Mouse (Mus musculus): ENCODE measurements around the gene Cd300ld2. TPM values are rescaled to one million over a fixed set of nuclear protein-coding genes. Genes with fewer than 3 reads are reported as not detected.
"Not testable (repeated sequence)": the region's sequence is repeated elsewhere in the genome, so short reads cannot be mapped to it uniquely, and the experiment has no call there.

Gene Cd300ld2
- polyA plus RNA-seq, 1 experiment from 2014 or later: not detected

- not testable (repeated sequence) for H3K27me3 ChIP-seq (ENCODE audit: control insufficient read depth, insufficient read depth, low read depth, low read length); H3K4me3 ChIP-seq (ENCODE audit: low read length); ATAC-seq (ENCODE audit: low read depth); H3K9ac ChIP-seq (ENCODE audit: low read length); H3K4me1 ChIP-seq (replicated peaks; ENCODE audit: control insufficient read depth, insufficient read depth, low read length); H3K27ac ChIP-seq (ENCODE audit: low read length); H3K4me2 ChIP-seq (ENCODE audit: low read depth, low read length); H3K9me3 ChIP-seq (ENCODE audit: control insufficient read depth, low read length); H3K36me3 ChIP-seq (ENCODE audit: control insufficient read depth, insufficient read depth, low read length)
- no CpG with 5 or more reads among the region's 6 CpGs for WGBS
These were observed 21.7 kb upstream of the Cd300ld2 start, which contains the start of gene Cd300ld5 for GRCm38 (mm10) chr11:115037669-115038068. Cd300ld5 (minus strand) TSS chr11:115037769.

- H3K4me1 ChIP-seq (replicated peaks; ENCODE audit: control insufficient read depth, insufficient read depth, low read length); ATAC-seq (ENCODE audit: low read depth); H3K27ac ChIP-seq (ENCODE audit: low read length); H3K4me3 ChIP-seq (ENCODE audit: low read length); H3K27me3 ChIP-seq (ENCODE audit: control insufficient read depth, insufficient read depth, low read depth, low read length); H3K9me3 ChIP-seq (ENCODE audit: control insufficient read depth, low read length); H3K36me3 ChIP-seq (ENCODE audit: control insufficient read depth, insufficient read depth, low read length); H3K9ac ChIP-seq (ENCODE audit: low read length); H3K4me2 ChIP-seq (ENCODE audit: low read depth, low read length): not testable (repeated sequence)
- WGBS: no CpG with 5 or more reads among the region's 6 CpGs
These were observed 10.9 kb upstream of the Cd300ld2 start, which contains the start of gene Cd300ld4 for GRCm38 (mm10) chr11:115026912-115027311. Cd300ld4 (minus strand) TSS chr11:115027012.

GRCm38 (mm10) chr11:115004070-115004469 is 11.9 kb downstream of the Cd300ld2 start:
- no peak for ATAC-seq (ENCODE audit: low read depth)
- H3K27ac ChIP-seq (ENCODE audit: low read length): no peak overlapping the region
- no peak overlapping the region for H3K4me3 ChIP-seq (ENCODE audit: low read length)
- H3K27me3 ChIP-seq (ENCODE audit: control insufficient read depth, insufficient read depth, low read depth, low read length): no peaks in the 10 kb centered on the region
- H3K4me2 ChIP-seq (ENCODE audit: low read depth, low read length): no peak overlapping the region
- no peaks in the 10 kb centered on the region for H3K9me3 ChIP-seq (ENCODE audit: control insufficient read depth, low read length)
- H3K9ac ChIP-seq (ENCODE audit: low read length): no peak overlapping the region
- 75% methylated on average over 5 of the region's 5 CpGs for WGBS
- H3K4me1 ChIP-seq (replicated peaks; ENCODE audit: control insufficient read depth, insufficient read depth, low read length): no peaks in the 10 kb centered on the region
- no peaks in the 10 kb centered on the region for H3K36me3 ChIP-seq (ENCODE audit: control insufficient read depth, insufficient read depth, low read length)

GRCm38 (mm10) chr11:115001474-115002040 is 14.4 kb downstream of the Cd300ld2 start, which contains the start of gene Cd300c2:
Cd300c2 (minus strand) TSS chr11:115001880.
- WGBS: 68% methylated on average over 7 of the region's 7 CpGs
- H3K4me3 ChIP-seq (ENCODE audit: low read length): no peak within 1 kb of the TSS
- no peaks in the 10 kb centered on the region for H3K27me3 ChIP-seq (ENCODE audit: control insufficient read depth, insufficient read depth, low read depth, low read length)
- no peaks in the 10 kb centered on the region for H3K9me3 ChIP-seq (ENCODE audit: control insufficient read depth, low read length)
- no peak within 1 kb of the TSS for H3K27ac ChIP-seq (ENCODE audit: low read length)
- H3K4me1 ChIP-seq (replicated peaks; ENCODE audit: control insufficient read depth, insufficient read depth, low read length): no peaks in the 10 kb centered on the region
- no peak within 1 kb of the TSS for H3K9ac ChIP-seq (ENCODE audit: low read length)
- no peak within 1 kb of the TSS for H3K4me2 ChIP-seq (ENCODE audit: low read depth, low read length)
- ATAC-seq (ENCODE audit: low read depth): no peak
- H3K36me3 ChIP-seq (ENCODE audit: control insufficient read depth, insufficient read depth, low read length): no peaks in the 10 kb centered on the region

- H3K27ac ChIP-seq (ENCODE audit: low read length): no peak within 1 kb of the TSS
- H3K9me3 ChIP-seq (ENCODE audit: control insufficient read depth, low read length): no peaks in the 10 kb centered on the region
- H3K27me3 ChIP-seq (ENCODE audit: control insufficient read depth, insufficient read depth, low read depth, low read length): no peaks in the 10 kb centered on the region
- no peaks in the 10 kb centered on the region for H3K4me1 ChIP-seq (replicated peaks; ENCODE audit: control insufficient read depth, insufficient read depth, low read length)
- H3K36me3 ChIP-seq (ENCODE audit: control insufficient read depth, insufficient read depth, low read length): no peaks in the 10 kb centered on the region
- H3K4me3 ChIP-seq (ENCODE audit: low read length): no peak within 1 kb of the TSS
- H3K9ac ChIP-seq (ENCODE audit: low read length): no peak within 1 kb of the TSS
- 57% methylated on average over 4 of the region's 4 CpGs for WGBS
- no peak within 1 kb of the TSS for H3K4me2 ChIP-seq (ENCODE audit: low read depth, low read length)
- ATAC-seq (ENCODE audit: low read depth): no peak
These were observed 26.2 kb downstream of the Cd300ld2 start, which contains the start of gene Cd300ld for GRCm38 (mm10) chr11:114989793-114990192. Cd300ld (minus strand) TSS chr11:114989922.

GRCm38 (mm10) chr11:114981866-114982265 is 34.1 kb downstream of the Cd300ld2 start:
- Histone ChIP-seq H3K27me3 (ENCODE audit: control insufficient read depth, insufficient read depth, low read depth, low read length) (no peaks in the 10 kb centered on the region), H3K4me2 (ENCODE audit: low read depth, low read length) (no peak overlapping the region), H3K9ac (ENCODE audit: low read length) (no peak overlapping the region), H3K4me1 (replicated peaks; ENCODE audit: control insufficient read depth, insufficient read depth, low read length) (no peaks in the 10 kb centered on the region), H3K4me3 (ENCODE audit: low read length) (no peak overlapping the region), H3K9me3 (ENCODE audit: control insufficient read depth, low read length) (peaks cover 3% of the 10 kb centered on the region; the same call in 1 of the 2 replicates), H3K27ac (ENCODE audit: low read length) (no peak overlapping the region), H3K36me3 (ENCODE audit: control insufficient read depth, insufficient read depth, low read length) (no peaks in the 10 kb centered on the region)
- 57% methylated on average over 4 of the region's 4 CpGs for WGBS
- ATAC-seq (ENCODE audit: low read depth): no peak

GRCm38 (mm10) chr11:114972726-114973125 is 43.3 kb downstream of the Cd300ld2 start:
- H3K9ac ChIP-seq (ENCODE audit: low read length): no peak overlapping the region
- no peaks in the 10 kb centered on the region for H3K36me3 ChIP-seq (ENCODE audit: control insufficient read depth, insufficient read depth, low read length)
- H3K4me1 ChIP-seq (replicated peaks; ENCODE audit: control insufficient read depth, insufficient read depth, low read length): no peaks in the 10 kb centered on the region
- WGBS: 77% methylated on average over 10 of the region's 10 CpGs
- no peak for ATAC-seq (ENCODE audit: low read depth)
- H3K9me3 ChIP-seq (ENCODE audit: control insufficient read depth, low read length): peaks cover 9% of the 10 kb centered on the region
- H3K4me2 ChIP-seq (ENCODE audit: low read depth, low read length): no peak overlapping the region
- no peak overlapping the region for H3K27ac ChIP-seq (ENCODE audit: low read length)
- H3K27me3 ChIP-seq (ENCODE audit: control insufficient read depth, insufficient read depth, low read depth, low read length): no peaks in the 10 kb centered on the region
- H3K4me3 ChIP-seq (ENCODE audit: low read length): no peak overlapping the region

- Histone ChIP-seq H3K9me3 (ENCODE audit: control insufficient read depth, low read length) (peaks cover 4% of the 10 kb centered on the region), H3K4me3 (ENCODE audit: low read length) (no peak within 1 kb of the TSS), H3K4me2 (ENCODE audit: low read depth, low read length) (no peak within 1 kb of the TSS), H3K9ac (ENCODE audit: low read length) (no peak within 1 kb of the TSS), H3K27ac (ENCODE audit: low read length) (no peak within 1 kb of the TSS), H3K36me3 (ENCODE audit: control insufficient read depth, insufficient read depth, low read length) (no peaks in the 10 kb centered on the region), H3K4me1 (replicated peaks; ENCODE audit: control insufficient read depth, insufficient read depth, low read length) (no peaks in the 10 kb centered on the region), H3K27me3 (ENCODE audit: control insufficient read depth, insufficient read depth, low read depth, low read length) (no peaks in the 10 kb centered on the region)
- no peak for ATAC-seq (ENCODE audit: low read depth)
- WGBS: 78% methylated on average over 9 of the region's 9 CpGs
These were observed 47.2 kb downstream of the Cd300ld2 start, which contains the start of gene Cd300c for GRCm38 (mm10) chr11:114968752-114969207. Cd300c (minus strand) TSS chr11:114969157.

GRCm38 (mm10) chr11:114965182-114965828 is 50.7 kb downstream of the Cd300ld2 start:
- Histone ChIP-seq H3K4me1 (replicated peaks; ENCODE audit: control insufficient read depth, insufficient read depth, low read length) (no peaks in the 10 kb centered on the region), H3K36me3 (ENCODE audit: control insufficient read depth, insufficient read depth, low read length) (no peaks in the 10 kb centered on the region), H3K9me3 (ENCODE audit: control insufficient read depth, low read length) (no peaks in the 10 kb centered on the region), H3K27me3 (ENCODE audit: control insufficient read depth, insufficient read depth, low read depth, low read length) (no peaks in the 10 kb centered on the region), H3K27ac (ENCODE audit: low read length) (no peak overlapping the region), H3K4me2 (ENCODE audit: low read depth, low read length) (no peak overlapping the region), H3K9ac (ENCODE audit: low read length) (no peak overlapping the region), H3K4me3 (ENCODE audit: low read length) (no peak overlapping the region)
- ATAC-seq (ENCODE audit: low read depth): no peak
- WGBS: 31% methylated on average over 3 of the region's 3 CpGs

Measured in lung, embryonic 16.5 days (tissue).